Mouse (Mus musculus) testis, adult 2 months (tissue): ENCODE results near the gene Olfr1195. TPM values are rescaled to one million over a fixed set of nuclear protein-coding genes. Genes with fewer than 3 reads are reported as not detected.
"Not testable (repeated sequence)": the region's sequence is repeated elsewhere in the genome, so short reads cannot be mapped to it uniquely, and the experiment has no call there.

Experiments used
- H3K27ac ChIP-seq: fragments of 200-500 bp; 2 replicates; pipeline ENCODE4 v1.5.1; 2012; ENCODE audit warnings: low read depth, low read length; ENCODE audit not compliant: control insufficient read depth, insufficient read depth
- H3K27me3 ChIP-seq: fragments of 200-500 bp; 2 replicates; pipeline ENCODE4 v1.6.1; 2012; ENCODE audit warnings: mild to moderate bottlenecking, low read length, moderate library complexity; ENCODE audit not compliant: control insufficient read depth, insufficient read depth
- H3K36me3 ChIP-seq: fragments of 200-500 bp; 2 replicates; pipeline ENCODE4 v1.6.1; 2012; ENCODE audit warnings: mild to moderate bottlenecking, low read length; ENCODE audit not compliant: control insufficient read depth, insufficient read depth
- H3K4me1 ChIP-seq: fragments of 200-500 bp; 2 replicates; pipeline ENCODE4 v1.6.1; 2012; ENCODE audit warnings: low read length; ENCODE audit not compliant: control insufficient read depth, insufficient read depth
- H3K4me3 ChIP-seq: fragments of 200-500 bp; 2 replicates; pipeline ENCODE4 v1.5.1; 2012; ENCODE audit warnings: low read depth, mild to moderate bottlenecking, low read length, moderate library complexity, mixed read lengths; ENCODE audit not compliant: control insufficient read depth
- CTCF ChIP-seq: fragments of 200-500 bp; IDR thresholded peaks from 2 replicates; pipeline ENCODE4 v1.5.1; 2012; ENCODE audit warnings: low read depth, mild to moderate bottlenecking, inconsistent platforms, low read length, moderate library complexity; ENCODE audit not compliant: control insufficient read depth, insufficient read depth, insufficient replicate concordance
- POLR2A ChIP-seq: fragments of 200-500 bp; IDR thresholded peaks from 2 replicates; pipeline ENCODE4 v1.6.1; 2012; ENCODE audit warnings: low read depth, mild to moderate bottlenecking, inconsistent platforms, low read length, moderate library complexity; ENCODE audit not compliant: control insufficient read depth
- polyA plus RNA-seq: library from polyadenylated mRNA; depleted of rRNA; stranded (reverse); fragments of >200 nt; gene quantifications from 2 replicates; pipeline ENCODE4 v1.2.3, GENCODE M21; 2012; rRNA removed

Olfr1195 gene
- polyA plus RNA-seq, result not detected in 2 replicates

GRCm38 (mm10) chr2:88689087-88689486, at the start of gene Olfr1195:
Gene Olfr1195, minus strand, starts transcription at chr2:88689187.
- TF ChIP-seq CTCF, result no peak
- no peak for TF ChIP-seq POLR2A

GRCm38 (mm10) chr2:88732266-88732665, 43.3 kb upstream of the Olfr1195 start, which contains the start of gene Olfr1197:
Gene Olfr1197, minus strand, starts transcription at chr2:88732366.
- Histone ChIP-seq H3K27ac (no peak within 1 kb of the TSS), H3K4me3 (no peak within 1 kb of the TSS), H3K27me3 (no peaks in the 10 kb centered on the region), H3K36me3 (no peaks in the 10 kb centered on the region), H3K4me1 (no peaks in the 10 kb centered on the region)
- no peak for TF ChIP-seq POLR2A
- no peak for TF ChIP-seq CTCF

More at GRCm38 (mm10) chr2:88689087-88689486, at the start of gene Olfr1195:
- Histone ChIP-seq H3K27ac (no peak within 1 kb of the TSS), H3K36me3 (no peaks in the 10 kb centered on the region), H3K4me1 (no peaks in the 10 kb centered on the region), H3K27me3 (no peaks in the 10 kb centered on the region), H3K4me3 (no peak within 1 kb of the TSS)

GRCm38 (mm10) chr2:88704497-88704896, 15.5 kb upstream of the Olfr1195 start, which contains the start of gene Olfr1196:
Gene Olfr1196, minus strand, starts transcription at chr2:88704597.
- TF ChIP-seq CTCF, result no peak
- no peak for TF ChIP-seq POLR2A

GRCm38 (mm10) chr2:88675328-88675727, 13.7 kb downstream of the Olfr1195 start, which contains the start of gene Olfr1193:
Gene Olfr1193, plus strand, starts transcription at chr2:88675628.
- H3K36me3 ChIP-seq, H3K4me1 ChIP-seq, H3K4me3 ChIP-seq, H3K27ac ChIP-seq, H3K27me3 ChIP-seq: not testable (repeated sequence)

More at GRCm38 (mm10) chr2:88704497-88704896, 15.5 kb upstream of the Olfr1195 start, which contains the start of gene Olfr1196:
- Histone ChIP-seq H3K4me1 (no peaks in the 10 kb centered on the region), H3K4me3 (no peak within 1 kb of the TSS), H3K36me3 (no peaks in the 10 kb centered on the region), H3K27me3 (no peaks in the 10 kb centered on the region), H3K27ac (no peak within 1 kb of the TSS)

- H3K27ac ChIP-seq, result no peak within 1 kb of the TSS
- no peak within 1 kb of the TSS for H3K4me3 ChIP-seq
- no peaks in the 10 kb centered on the region for H3K4me1 ChIP-seq
- TF ChIP-seq POLR2A (no peak), CTCF (no peak)
- H3K27me3 ChIP-seq, result no peaks in the 10 kb centered on the region
- H3K36me3 ChIP-seq, result no peaks in the 10 kb centered on the region
Observed at GRCm38 (mm10) chr2:88648209-88648608, 40.8 kb downstream of the Olfr1195 start, which contains the start of gene Olfr1192-ps1. Gene Olfr1192-ps1, plus strand, starts transcription at chr2:88648509.

GRCm38 (mm10) chr2:88640242-88640641, 48.7 kb downstream of the Olfr1195 start, which contains the start of gene Olfr1191-ps1:
Gene Olfr1191-ps1, plus strand, starts transcription at chr2:88640542.
- not testable (repeated sequence) for H3K4me1 ChIP-seq, H3K27ac ChIP-seq, H3K4me3 ChIP-seq, H3K27me3 ChIP-seq, H3K36me3 ChIP-seq

Other genes with a start within 250 kb of the Olfr1195 start
- gene Gm13757, start 240.1 kb downstream of the Olfr1195 start, polyA plus RNA-seq, result not detected in 2 replicates
- gene Olfr1183, start 234.3 kb downstream of the Olfr1195 start, polyA plus RNA-seq, result 0.04 TPM in 1 of 2 replicates, not detected in the other
- not detected in 2 replicates for gene Olfr1184, start 205.6 kb downstream of the Olfr1195 start, polyA plus RNA-seq
- not detected in 2 replicates for gene Olfr1185-ps1, start 195.9 kb downstream of the Olfr1195 start, polyA plus RNA-seq
- gene Olfr1186, start 170.6 kb downstream of the Olfr1195 start, polyA plus RNA-seq, result not detected in 2 replicates
- not detected in 2 replicates for gene Olfr1188, start 132.3 kb downstream of the Olfr1195 start, polyA plus RNA-seq
- gene Olfr1189, start 102.7 kb downstream of the Olfr1195 start, polyA plus RNA-seq, result not detected in 2 replicates
- not detected in 2 replicates for gene Olfr1191-ps1, start 48.6 kb downstream of the Olfr1195 start, polyA plus RNA-seq
- 0.06 TPM in 1 of 2 replicates, not detected in the other for gene Olfr1192-ps1, start 40.7 kb downstream of the Olfr1195 start, polyA plus RNA-seq
- not detected in 2 replicates for gene Olfr1193, start 13.6 kb downstream of the Olfr1195 start, polyA plus RNA-seq
- not detected in 2 replicates for gene Olfr1196, start 15.4 kb upstream of the Olfr1195 start, polyA plus RNA-seq
- gene Olfr1197, start 43.2 kb upstream of the Olfr1195 start, polyA plus RNA-seq, result not detected in 2 replicates
- not detected in 2 replicates for gene Olfr1198, start 62.2 kb upstream of the Olfr1195 start, polyA plus RNA-seq
- not detected in 2 replicates for gene Olfr1199, start 71.3 kb upstream of the Olfr1195 start, polyA plus RNA-seq
- gene Olfr1200, start 81.3 kb upstream of the Olfr1195 start, polyA plus RNA-seq, result not detected in 2 replicates
- not detected in 2 replicates for gene Olfr1201, start 103.8 kb upstream of the Olfr1195 start, polyA plus RNA-seq
- gene Olfr1202, start 125.3 kb upstream of the Olfr1195 start, polyA plus RNA-seq, result not detected in 2 replicates
- gene Olfr1205, start 140.6 kb upstream of the Olfr1195 start, polyA plus RNA-seq, result not detected in 2 replicates
- not detected in 2 replicates for gene Olfr1204, start 160.1 kb upstream of the Olfr1195 start, polyA plus RNA-seq
- not detected in 2 replicates for gene Olfr1206, start 174.0 kb upstream of the Olfr1195 start, polyA plus RNA-seq
- gene Olfr1208, start 213.1 kb upstream of the Olfr1195 start, polyA plus RNA-seq, result not detected in 2 replicates
- not detected in 2 replicates for gene Olfr1209, start 226.0 kb upstream of the Olfr1195 start, polyA plus RNA-seq
- gene Olfr1211, start 248.9 kb upstream of the Olfr1195 start, polyA plus RNA-seq, result not detected in 2 replicates